Mouse (Mus musculus) brain, embryonic 18.5 days (tissue): Measurements from ENCODE around the gene Lclat1.

ENCODE experiments used
- DNase-seq: peaks from one replicate; pipeline ENCODE4 v3.0.0-alpha.2; 2012; ENCODE audit warnings: low read depth, low spot score

The Lclat1 gene

DNA sequence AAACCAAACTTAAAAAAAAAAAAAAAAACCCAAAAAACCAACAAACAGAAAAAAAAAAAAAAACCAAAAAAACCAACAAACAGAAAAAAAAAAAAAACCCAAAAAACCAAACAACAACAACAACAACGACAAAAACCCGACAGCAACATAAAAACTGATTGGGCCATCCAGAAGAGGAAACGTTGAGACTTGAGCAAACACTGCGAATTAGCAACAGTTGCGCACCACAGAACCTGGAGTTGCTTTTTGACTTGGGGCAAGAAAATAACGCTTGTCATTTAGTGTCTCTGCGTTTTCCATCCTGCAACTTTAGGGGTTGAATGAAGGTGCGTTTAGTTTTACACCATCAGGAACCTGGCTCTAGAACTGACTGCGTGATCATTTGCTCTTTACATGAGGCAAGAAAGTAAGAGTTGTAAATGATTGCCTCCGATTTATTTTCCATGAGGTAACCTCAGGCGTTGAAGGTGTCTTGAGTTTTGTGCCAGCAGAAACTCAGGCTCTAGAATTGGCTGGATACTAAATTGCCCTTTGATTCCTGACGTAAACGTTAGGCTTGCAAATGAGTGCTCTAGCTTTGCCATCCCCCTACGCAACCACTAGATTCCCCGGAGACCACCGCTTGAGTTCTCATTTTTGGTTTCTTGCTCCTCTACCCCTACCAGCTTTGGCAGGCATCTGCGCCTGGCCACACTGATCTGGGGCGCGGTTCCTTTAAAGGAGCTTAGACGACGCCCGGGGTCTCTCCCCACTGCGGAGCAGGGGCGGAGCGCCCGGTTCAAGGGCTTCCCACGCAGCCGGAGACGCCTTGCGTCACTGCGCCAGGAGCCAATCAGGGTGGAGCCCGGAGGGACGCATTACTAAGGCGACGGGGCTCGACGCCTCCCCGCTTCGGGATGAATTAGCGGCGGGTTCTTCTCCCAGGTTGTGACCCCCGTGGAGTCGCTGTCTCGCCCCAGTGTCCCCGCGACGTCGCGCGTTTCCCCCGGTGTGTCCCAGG, at the start of gene Lclat1:
TSS of gene Lclat1 (plus strand) at position 828 of the 1,000 bp plus-strand sequence.
- peak; percentile 90 for DNase-seq

DNA sequence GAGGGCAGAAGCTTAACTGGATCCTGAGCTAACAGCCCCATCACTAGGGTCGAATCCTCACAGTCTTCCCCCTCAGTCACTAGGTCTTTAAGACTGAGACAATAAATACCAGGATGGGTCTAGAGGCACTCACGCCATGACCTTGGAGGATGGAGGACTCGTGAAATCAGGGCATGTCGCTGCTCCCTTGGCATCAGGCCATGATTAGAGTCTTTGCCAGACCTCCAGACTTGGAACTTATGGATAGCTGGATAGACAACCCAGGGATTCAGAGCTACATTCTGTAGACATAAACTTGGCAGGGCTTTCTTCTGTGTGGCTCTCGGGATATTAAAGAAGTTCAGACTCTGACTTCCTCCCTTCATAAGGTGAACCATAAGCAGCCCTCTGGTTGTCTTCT, 49.5 kb upstream of the Lclat1 start:
- DNase-seq: no peak

DNA sequence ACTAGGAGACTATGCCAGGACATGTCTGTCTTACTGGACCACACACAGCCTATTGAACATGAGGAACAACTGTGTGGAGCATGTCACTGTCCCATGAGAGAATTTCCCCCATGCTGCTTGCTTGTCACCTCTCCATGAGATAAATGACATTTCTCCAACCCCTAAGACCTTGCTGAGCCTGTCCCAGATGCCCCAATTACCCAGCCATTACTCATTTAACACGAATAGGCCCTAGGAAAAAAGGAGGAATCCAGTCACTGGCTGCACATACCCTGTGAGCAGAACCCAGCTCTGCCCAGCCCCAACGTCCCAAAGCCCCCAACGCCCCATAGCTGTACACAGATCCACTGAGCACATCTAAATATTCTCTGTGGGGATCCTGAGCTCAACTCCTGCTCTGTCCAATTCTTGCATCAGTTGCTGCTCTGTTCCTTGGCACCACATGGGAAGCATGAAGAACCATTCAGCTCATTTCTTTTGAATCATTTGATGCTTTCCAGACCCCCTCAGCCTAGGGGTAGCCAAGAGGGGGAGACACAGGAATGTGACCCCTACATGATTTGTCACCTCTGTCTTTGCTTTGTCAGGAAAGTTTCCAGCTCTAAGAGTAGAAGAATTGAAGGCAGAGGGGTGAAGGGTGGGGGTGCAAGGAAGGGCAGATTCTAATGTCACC, 47.4 kb upstream of the Lclat1 start:
- DNase-seq: no peak

DNA sequence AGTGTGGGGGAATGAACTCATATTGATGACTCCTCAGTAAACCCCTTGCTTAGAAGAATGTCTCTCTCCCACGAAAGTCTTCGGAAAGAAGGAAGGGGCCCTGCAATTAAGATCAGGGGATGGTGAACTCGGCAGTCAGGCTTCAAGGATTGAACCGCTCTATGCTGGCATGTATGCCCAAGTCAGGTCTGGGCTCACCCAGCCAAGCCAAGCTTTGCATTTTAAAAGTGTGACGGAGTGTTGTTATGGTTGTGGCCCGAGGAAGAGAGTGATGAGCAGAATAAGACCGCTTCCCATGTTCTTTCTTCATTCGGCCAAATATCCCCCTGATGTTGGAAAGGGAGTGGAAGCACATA, 46.9 kb upstream of the Lclat1 start:
- DNase-seq: no peak

DNA sequence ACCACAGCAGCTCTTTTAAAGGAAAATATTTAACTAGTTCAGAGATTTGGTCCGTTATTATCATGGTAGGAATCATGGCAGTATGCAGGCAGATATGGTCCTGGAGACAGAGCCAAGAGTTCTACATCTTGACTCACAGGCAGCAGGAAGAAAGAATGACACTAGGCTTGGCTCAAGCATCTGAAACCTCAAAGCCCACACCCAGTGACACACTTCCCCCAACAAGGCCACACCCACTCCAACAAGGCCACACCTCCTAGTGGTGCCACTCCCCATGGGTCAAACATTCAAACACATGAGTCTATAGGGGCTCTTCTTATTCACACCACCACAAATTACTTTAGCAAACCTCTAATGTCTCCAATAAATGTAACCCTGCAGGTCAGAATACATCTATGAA, 45.1 kb upstream of the Lclat1 start:
- no peak for DNase-seq

DNA sequence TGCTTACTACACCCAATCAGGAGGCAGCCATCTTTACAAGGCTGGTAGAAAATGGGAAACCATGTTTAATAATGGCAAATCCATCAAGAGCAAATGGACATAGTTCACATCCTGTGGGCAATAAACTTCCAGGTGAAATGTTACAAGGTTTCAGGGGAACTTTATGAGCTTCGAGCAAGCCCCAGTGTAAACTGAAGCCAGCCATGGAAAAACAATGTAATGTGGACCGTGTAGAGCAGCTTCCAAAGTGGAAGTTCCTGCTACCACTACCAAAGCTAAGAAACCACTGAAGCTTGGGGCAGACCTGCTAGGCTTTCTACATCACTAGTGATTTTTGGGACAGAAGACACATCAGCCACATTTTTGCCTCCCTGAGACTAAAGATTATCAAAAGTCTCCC, 44.5 kb upstream of the Lclat1 start:
- DNase-seq: no peak

DNA sequence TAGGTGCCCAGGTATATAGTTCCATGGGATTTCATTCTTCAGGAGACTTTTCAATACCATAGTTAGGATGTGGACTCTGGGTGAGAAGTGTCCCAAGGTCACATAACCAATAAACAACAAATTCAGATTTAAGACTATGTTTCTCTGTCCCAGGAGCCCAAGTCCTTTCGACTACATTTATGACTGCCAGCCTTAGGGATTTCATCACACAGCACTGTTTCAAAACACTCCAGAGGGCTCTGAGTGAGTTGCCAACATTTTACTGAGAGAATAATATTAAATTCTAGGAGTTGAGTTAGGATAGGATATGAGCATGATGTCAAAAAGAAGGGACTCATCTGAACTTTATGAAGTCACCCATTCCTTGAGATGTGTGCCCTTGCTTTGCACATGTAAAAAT, 44.0 kb upstream of the Lclat1 start:
- DNase-seq: no peak

DNA sequence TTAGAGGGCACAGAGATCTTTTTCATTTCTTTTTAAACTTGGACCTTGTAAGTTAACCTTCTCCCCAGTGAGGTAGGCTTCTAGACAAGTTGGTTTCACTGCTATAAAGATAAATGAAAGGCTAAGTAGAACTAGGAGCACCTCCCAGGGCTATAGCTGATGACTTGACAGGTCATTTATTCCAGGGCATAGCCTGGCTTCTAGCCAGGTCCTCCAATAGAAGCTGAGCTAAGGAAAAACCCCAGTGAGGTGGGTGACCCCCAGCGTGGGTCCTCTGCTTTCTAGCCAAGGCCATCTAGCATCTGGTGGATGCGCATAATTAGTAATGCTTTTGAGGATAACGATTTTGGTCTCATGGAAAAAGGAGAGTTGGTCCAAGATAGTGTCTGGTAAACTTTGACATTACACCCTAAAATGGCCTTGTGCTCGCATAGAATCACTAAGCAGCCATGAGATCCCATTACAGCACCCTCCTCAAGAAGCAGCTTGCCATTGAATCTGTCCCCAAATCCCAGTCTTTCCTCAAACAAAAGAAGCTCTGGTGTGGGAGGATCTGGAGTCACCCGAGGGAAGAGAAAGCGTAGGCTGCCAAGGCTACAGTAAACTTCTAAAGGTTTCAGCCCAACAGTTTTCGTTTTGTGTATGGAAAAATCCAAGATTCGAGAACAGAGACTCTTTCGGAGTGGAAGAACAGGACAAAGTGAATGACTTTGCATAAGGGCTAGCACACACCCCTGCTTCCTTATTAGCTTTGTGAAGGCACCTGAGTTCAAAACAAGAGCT, 41.2 kb upstream of the Lclat1 start:
- no peak for DNase-seq

DNA sequence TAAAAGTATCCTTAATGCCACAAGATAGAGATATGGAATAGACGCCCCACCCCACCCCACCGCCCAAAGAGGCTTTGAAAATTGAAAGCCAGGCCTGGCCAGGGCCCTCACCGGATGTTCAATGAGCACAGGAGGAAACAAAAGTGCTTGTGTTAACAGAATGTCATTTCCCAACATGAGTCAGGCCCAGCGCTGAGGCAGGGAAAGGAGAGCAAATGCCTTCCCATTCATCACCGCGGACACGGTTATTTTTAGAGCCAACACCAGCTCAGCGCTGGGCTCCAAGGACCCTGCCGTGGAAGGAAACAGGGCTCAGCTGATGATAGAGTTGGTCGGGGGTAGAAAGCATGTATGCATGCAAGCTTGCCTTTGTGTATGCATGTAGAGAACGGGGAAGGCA, 40.4 kb upstream of the Lclat1 start:
- DNase-seq: no peak

DNA sequence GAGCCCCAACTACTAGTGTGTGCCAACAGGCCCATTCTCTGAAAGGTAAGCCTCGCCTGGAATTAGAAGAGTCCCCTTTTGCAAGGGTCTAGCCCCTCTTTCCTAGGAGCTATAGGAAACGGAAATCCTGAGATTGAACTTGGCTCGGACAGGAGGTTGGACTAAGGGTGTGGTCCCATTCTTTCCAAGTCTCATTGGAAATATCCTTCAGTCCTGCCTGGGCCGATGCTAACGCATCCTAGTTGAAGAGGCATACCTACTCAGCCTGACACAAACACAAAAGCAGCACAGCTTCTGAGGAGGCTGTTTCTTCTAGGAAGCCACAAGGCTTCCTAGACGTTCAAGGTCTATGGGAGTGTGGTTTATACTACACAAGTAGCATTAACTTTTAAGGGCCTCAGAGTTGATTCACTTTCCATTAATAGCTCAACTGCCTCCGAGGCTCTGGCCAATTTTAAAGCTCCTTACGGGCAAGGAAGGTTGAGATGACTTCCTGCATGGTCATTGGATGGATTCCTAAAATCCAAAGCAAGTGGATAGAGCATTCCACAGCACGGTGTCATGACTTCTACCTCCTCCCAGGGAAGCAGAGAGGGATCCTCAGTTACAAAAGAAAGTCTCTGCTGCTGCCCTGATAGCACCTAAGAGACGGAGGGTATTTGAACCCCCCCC, 39.3 kb upstream of the Lclat1 start:
- no peak for DNase-seq

DNA sequence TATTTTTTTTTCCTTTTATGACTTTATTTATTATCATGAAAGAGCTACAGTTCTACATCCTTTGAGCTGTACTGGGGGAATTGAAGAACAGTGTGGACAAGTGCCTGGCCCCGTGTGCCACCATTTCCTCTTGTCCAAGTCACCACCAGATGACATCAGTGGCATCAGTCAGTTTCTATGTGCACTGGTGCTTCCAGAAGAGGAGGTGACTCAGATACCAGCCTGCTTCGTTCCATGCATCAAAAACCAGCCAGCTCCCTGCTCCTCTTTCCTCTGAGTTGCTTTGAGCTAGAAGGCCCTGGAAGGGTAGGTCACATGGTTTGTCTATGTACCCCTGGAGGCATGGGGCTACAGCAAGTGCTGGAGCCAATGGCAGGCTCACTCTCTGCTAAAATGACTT, 37.3 kb upstream of the Lclat1 start:
- DNase-seq: no peak

DNA sequence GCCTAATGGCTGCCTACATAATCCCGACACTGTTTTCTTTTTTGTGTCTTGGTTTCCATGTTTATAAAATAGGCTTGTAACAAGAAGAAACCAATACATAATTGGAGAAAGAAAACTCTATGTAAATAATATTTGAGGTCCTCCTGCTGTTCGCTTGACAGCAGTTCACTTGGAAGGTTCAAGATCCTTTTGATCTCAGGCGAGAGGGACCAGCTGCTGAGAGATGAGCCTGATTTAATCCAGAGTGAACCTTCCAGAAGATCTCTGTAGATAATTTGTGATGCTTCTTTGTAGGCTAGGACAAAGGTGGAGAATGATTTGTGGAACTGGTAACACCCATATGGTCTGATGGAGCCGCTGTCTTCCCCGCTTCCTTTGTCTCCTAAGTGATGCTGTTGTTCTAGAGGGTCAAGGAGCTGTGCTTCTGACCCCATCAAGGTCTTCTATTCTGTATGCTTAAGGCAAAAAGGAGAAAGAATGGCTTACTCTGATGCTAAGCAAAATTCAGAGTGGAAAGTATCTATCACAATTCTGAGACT, 36.0 kb upstream of the Lclat1 start:
- DNase-seq: no peak

DNA sequence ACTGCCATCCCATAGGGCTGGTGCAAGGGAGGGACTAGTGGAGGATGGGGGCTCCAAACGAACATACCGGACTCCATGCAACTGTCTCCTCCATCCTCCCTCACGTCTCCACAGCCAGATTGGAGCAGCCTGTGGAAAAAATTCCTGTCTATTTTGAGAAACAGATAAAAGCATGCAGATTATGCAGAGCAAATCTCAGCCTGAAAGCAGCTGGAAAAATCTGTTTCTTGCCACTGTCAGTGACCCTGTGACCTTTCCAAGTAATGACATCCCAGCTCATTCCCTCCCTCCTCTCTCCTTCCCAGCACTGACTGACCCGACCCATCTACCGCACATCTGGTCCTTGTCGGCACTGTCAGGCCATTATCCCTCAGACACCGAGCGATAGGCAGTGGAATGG, 35.5 kb upstream of the Lclat1 start:
- DNase-seq: no peak

DNA sequence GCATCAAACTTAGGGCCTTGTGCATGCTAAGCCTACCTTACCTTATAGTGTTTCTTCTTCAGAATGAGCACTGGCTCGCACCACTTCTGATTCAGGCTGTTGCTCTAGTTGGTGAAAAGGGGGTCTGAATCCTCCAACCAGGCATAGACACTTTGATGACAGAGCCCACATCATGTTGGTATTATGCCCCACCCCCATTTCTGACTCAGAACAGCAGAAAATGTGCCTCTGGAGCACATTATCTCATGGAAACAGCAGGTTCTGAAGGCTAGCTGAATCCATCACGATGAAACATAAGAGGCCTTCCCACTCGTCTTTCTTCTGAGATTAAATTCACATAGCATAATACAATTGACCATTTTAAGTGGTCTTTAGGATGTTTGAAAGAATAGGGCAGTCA, 33.2 kb upstream of the Lclat1 start:
- DNase-seq: no peak

DNA sequence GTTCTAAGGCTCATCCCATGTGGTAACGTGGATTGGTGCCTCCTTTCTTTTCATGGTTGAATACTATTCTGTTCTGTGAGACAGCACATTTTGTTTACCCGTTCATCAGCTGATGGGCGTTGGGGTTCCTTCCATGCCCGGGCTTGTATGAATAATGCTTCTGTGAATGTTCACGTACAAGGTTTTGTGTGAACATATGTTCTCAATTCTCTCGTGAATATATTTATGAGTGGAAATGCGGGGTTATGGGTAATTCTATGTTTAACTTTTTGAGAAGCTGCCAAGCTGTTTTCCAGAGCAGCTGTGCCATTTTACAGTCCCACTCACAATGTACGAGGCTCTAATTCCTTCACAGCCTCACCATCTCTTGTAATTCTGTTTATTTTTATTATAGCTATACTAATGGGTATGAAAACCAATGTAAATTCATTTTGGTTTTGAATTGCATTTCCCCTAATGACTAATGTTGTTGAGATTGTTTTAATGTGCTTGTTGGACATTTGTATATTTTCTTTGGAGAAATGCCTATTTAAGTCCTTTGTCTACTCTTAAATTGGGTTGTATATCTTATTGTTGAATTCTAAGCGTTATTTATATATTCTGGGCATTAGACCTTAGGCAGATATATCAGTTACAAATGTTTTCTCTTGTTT, 32.4 kb upstream of the Lclat1 start:
- DNase-seq: peak; percentile 32

DNA sequence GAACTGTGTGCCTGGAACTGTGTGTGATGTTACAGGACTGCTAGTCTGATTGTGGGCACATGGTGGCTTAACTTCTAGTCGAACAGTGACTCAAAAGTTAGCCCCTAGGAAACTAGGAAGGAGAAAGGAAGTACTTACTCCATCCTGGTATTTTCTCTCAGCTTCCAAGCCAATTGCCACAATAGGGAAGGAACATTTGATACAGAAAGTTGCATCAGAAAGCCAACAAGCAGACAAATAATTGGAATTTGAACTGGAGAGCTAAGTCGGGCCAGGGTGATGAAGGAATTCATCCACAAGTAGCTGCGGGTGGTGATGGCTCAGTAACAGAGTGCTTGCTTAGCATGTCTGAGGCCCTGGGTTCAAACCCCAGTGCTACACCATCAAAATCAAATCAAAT, 30.1 kb upstream of the Lclat1 start:
- no peak for DNase-seq

DNA sequence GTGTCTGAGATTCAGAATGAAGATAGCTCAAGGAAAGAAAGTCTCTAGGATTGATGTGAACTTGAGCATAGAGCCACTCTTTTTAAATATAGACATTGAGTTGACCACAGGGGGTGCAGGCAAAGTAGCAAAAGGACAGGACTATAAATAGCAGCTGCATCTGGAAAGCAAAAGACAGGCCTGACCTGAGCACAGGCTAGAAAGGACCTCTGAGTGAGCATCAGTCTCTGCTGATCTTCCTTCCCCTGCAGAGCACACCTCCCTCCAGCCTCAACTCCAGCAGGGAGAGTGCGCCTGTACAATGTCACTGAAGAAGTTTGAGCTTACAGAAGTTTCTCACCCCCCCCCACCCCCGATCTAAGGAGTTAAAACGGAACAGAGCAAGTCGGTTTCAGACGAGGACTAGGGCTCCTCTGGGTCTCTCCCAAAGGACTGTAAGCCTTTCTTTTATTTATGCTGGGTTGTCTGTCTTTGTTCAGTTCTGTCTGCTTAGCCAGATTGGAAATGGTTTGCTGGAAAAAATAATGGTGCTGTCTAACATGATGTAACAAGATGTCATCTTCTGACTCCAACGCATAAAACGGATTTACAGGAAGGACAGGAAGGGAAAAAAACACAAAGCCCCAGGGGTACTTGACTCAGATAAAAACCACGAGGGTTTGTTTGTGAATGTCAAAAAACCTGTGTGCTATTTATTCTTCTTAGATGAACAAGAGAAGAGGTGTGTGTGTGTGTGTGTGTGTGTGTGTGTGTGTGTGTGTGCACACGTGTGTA, 26.2 kb upstream of the Lclat1 start:
- DNase-seq: no peak

DNA sequence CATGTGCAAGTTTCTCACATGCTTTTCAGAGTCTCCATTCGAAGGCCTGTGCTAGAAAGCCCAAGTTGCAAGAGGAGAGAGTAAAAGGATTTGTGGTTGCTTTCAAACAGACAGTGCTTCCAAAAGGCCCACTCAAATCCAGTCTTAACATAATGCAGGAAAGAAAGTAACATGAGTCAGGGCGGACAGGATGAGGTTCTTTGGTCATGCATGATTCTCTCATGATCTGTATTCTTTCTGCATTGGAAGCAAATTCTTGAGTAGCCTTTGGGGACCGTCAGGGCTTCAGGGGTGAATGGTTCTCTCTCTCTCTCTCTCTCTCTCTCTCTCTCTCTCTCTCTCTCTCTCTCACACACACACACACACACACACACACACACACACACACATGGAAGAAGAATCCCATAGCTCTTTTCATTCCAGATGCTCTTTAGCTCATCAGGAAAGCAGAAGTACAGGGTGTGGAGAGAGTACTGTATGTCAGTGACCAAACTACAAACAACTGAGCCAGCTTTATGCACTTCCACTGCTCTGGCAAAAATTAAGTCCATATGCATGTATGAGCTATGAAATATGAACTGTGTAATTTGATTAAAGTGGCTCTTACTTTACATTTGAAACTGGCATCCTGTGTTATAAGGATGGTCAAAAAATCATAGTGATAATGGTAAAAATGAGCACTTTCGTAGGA, 25.1 kb upstream of the Lclat1 start:
- DNase-seq: no peak
